Mouse (Mus musculus) embryonic fibroblast, embryonic 13.5 days (primary cell): Measurements from ENCODE around the gene Cryba2.

Experiments
- CTCF ChIP-seq: IDR thresholded peaks from 2 replicates; pipeline ENCODE4 v1.5.1; 2011; ENCODE audit warnings: mild to moderate bottlenecking, control low read depth, low read length, moderate library complexity, borderline replicate concordance; ENCODE audit not compliant: insufficient read depth
- POLR2A ChIP-seq: IDR thresholded peaks from 2 replicates; pipeline ENCODE4 v1.6.1; 2011; ENCODE audit warnings: low read depth, mild to moderate bottlenecking, control low read depth, low read length, moderate library complexity

DNA sequence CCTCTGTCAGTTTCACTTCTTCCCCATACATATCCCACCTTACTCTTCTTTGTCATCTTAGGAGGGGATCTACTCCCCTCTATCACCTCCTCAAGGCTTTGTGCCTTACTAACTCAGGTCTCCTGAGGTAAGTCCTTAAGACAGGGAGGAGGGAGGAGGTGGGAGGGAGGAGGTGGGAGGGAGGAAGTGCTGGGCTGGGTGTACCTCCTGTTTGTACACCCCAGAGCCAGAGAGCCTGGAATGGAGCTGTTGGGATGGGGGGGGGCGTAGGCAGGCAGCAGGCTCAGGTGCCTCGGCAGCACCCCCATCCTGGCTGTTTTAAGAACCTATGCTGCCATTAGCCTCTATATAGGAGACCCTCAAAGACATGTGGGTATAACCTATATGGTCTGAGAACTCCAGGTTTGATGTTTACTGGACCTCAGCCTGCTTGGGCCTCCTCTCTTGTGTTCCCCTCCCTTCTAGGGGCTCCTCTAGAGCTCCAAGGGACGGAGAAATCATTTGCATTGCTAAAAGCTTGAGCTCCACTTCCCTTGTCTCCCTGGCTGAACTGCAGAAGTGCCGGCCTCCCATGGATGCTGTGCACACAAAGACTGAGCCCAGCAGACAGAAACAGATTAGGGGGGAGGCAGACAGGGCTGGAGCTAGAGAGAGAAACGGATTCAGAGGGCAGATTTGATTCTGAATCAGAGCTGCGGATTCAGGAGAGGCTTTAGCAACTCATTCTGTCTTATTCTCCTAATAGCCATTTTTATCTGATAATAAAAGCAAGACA is 41.8 kb downstream of the Cryba2 start:
- TF ChIP-seq POLR2A (no peak), CTCF (no peak)
